Mouse (Mus musculus) small intestine, adult 2 months (tissue): ENCODE results near the gene Atp13a2.

Experiments used
- CTCF ChIP-seq: fragments of 200-500 bp; IDR thresholded peaks from 2 replicates; pipeline ENCODE4 v1.5.1; 2012; ENCODE audit warnings: low read depth, mild to moderate bottlenecking, control low read depth, inconsistent platforms, low read length, moderate library complexity, mixed read lengths; ENCODE audit not compliant: insufficient replicate concordance, insufficient read length; ENCODE audit errors: extremely low read depth
- POLR2A ChIP-seq: fragments of 200-500 bp; IDR thresholded peaks from 2 replicates; pipeline ENCODE4 v1.6.1; 2012; ENCODE audit warnings: low read depth, mild to moderate bottlenecking, control low read depth, inconsistent platforms, low read length, moderate library complexity

GRCm38 (mm10) chr4:141031733-141032132, 45.1 kb downstream of the Atp13a2 start:
- TF ChIP-seq POLR2A (peak; percentile 29; the same call in 1 of the 2 replicates), CTCF (peak; percentile 90)
